Mouse (Mus musculus): ENCODE measurements at regions not wholly inside any gene's neighbourhood (a gene's known extent, or its start where the extent isn't known, plus 50 kb on each side); places are given as distances from the start of the nearest gene placed in this dataset.

DNA sequence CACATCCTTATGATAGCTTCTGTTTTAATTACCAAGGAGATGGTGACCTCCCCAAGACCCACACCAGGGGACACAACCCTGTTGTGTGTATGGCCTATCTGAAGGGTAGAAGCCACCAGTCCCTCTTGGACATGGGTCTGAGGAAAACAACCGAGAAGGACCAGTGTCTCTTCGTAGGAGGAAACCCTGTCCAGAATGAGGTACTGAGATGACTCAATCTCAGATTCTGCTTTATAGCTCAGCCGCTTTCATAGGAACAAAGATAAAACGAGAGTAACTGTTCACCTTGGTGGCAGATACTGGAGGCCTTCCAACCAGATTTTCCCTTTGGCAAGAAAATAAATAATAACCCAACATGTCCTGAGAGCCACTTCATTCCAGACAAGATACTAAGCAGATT is 100.7 kb downstream of the Lmo4 start:
- no peak overlapping the region for H3K4me2 ChIP-seq
- no peaks in the 10 kb centered on the region for H3K9me3 ChIP-seq (replicated peaks)
- WGBS (ENCODE audit: insufficient replicate concordance): 69% methylated on average over 4 of the region's 4 CpGs
- no peaks in the 10 kb centered on the region for H3K27me3 ChIP-seq (replicated peaks)
- H3K36me3 ChIP-seq: no peaks in the 10 kb centered on the region
- ATAC-seq: no peak
- H3K4me1 ChIP-seq: no peaks in the 10 kb centered on the region
- H3K4me3 ChIP-seq: no peak overlapping the region
- no peak overlapping the region for H3K9ac ChIP-seq
- no peak overlapping the region for H3K27ac ChIP-seq

GRCm38 (mm10) chr3:144099444-144099843 is 105.6 kb downstream of the Lmo4 start:
- no peak overlapping the region for H3K27ac ChIP-seq
- ATAC-seq: no peak

GRCm38 (mm10) chr3:144098762-144099161 is 106.3 kb downstream of the Lmo4 start:
- 53% methylated on average over 8 of the region's 8 CpGs for WGBS (ENCODE audit: insufficient replicate concordance)

More at GRCm38 (mm10) chr3:144099444-144099843, 105.6 kb downstream of the Lmo4 start:
- Histone ChIP-seq H3K4me2 (no peak overlapping the region), H3K4me1 (no peaks in the 10 kb centered on the region), H3K9ac (no peak overlapping the region), H3K9me3 (replicated peaks) (no peaks in the 10 kb centered on the region), H3K27me3 (replicated peaks) (no peaks in the 10 kb centered on the region), H3K4me3 (no peak overlapping the region), H3K36me3 (no peaks in the 10 kb centered on the region)
- 57% methylated on average over 2 of the region's 2 CpGs for WGBS (ENCODE audit: insufficient replicate concordance)

GRCm38 (mm10) chr3:144091231-144091630 is 113.8 kb downstream of the Lmo4 start:
- H3K4me3 ChIP-seq: no peak overlapping the region
- H3K36me3 ChIP-seq: no peaks in the 10 kb centered on the region
- no peaks in the 10 kb centered on the region for H3K27me3 ChIP-seq (replicated peaks)
- no peaks in the 10 kb centered on the region for H3K9me3 ChIP-seq (replicated peaks)
- H3K4me2 ChIP-seq: no peak overlapping the region
- H3K4me1 ChIP-seq: no peaks in the 10 kb centered on the region
- H3K27ac ChIP-seq: no peak overlapping the region
- H3K9ac ChIP-seq: no peak overlapping the region
- 72% methylated on average over 1 of the region's 1 CpGs for WGBS (ENCODE audit: insufficient replicate concordance)
- no peak for ATAC-seq

More at GRCm38 (mm10) chr3:144098762-144099161, 106.3 kb downstream of the Lmo4 start:
- no peak overlapping the region for H3K27ac ChIP-seq
- H3K36me3 ChIP-seq: no peaks in the 10 kb centered on the region
- H3K4me1 ChIP-seq: no peaks in the 10 kb centered on the region
- H3K9ac ChIP-seq: no peak overlapping the region
- H3K27me3 ChIP-seq (replicated peaks): no peaks in the 10 kb centered on the region
- no peak for ATAC-seq
- no peak overlapping the region for H3K4me2 ChIP-seq
- H3K9me3 ChIP-seq (replicated peaks): no peaks in the 10 kb centered on the region
- H3K4me3 ChIP-seq: no peak overlapping the region

GRCm38 (mm10) chr3:144089790-144090256 is 115.2 kb downstream of the Lmo4 start:
- no peak overlapping the region for H3K27ac ChIP-seq

DNA sequence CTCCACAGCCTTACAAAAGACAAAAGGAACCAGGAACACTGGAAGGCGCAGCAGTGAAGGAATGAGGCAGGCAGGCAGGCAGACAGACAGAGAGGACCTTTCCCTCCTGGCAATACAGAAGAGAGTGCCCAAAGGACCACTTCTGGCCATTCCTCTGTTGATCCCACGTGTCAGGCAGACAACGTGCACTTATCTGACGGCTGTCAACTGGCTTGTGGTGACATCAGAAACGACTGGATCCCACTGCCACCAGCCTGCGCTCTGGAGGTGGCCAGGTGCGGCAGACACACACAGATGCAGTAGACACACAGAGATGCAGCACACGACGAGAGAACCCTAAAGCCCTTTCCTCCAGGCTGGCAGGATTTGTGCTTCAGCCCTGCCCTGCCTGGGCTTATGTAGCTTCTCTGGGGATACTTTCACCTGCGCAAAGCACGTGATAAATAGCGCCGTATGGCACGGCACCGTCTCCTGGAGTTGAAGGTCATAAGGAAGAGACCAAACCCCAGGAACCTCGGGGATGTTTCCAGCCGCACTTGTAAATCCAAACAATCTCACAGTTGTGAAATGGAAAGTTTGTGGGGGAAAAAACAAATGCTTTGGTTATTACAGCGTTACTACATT is 116.6 kb downstream of the Lmo4 start:
- no peaks in the 10 kb centered on the region for H3K36me3 ChIP-seq
- ATAC-seq: no peak
- no peak overlapping the region for H3K4me2 ChIP-seq
- H3K9me3 ChIP-seq (replicated peaks): no peaks in the 10 kb centered on the region
- no peak overlapping the region for H3K9ac ChIP-seq
- H3K4me3 ChIP-seq: no peak overlapping the region
- H3K27me3 ChIP-seq (replicated peaks): no peaks in the 10 kb centered on the region
- H3K4me1 ChIP-seq: no peaks in the 10 kb centered on the region
- 56% methylated on average over 18 of the region's 18 CpGs for WGBS (ENCODE audit: insufficient replicate concordance)
- H3K27ac ChIP-seq: no peak overlapping the region

More at GRCm38 (mm10) chr3:144089790-144090256, 115.2 kb downstream of the Lmo4 start:
- H3K27me3 ChIP-seq (replicated peaks): no peaks in the 10 kb centered on the region
- H3K9ac ChIP-seq: no peak overlapping the region
- ATAC-seq: no peak
- no peaks in the 10 kb centered on the region for H3K36me3 ChIP-seq
- no peaks in the 10 kb centered on the region for H3K4me1 ChIP-seq
- H3K9me3 ChIP-seq (replicated peaks): no peaks in the 10 kb centered on the region
- H3K4me3 ChIP-seq: no peak overlapping the region
- H3K4me2 ChIP-seq: no peak overlapping the region
- 48% methylated on average over 8 of the region's 8 CpGs for WGBS (ENCODE audit: insufficient replicate concordance)

GRCm38 (mm10) chr3:144087771-144088170 is 117.2 kb downstream of the Lmo4 start:
- Histone ChIP-seq H3K9me3 (replicated peaks) (no peaks in the 10 kb centered on the region), H3K27ac (no peak overlapping the region), H3K4me1 (no peaks in the 10 kb centered on the region), H3K36me3 (no peaks in the 10 kb centered on the region), H3K4me3 (no peak overlapping the region), H3K27me3 (replicated peaks) (no peaks in the 10 kb centered on the region), H3K9ac (no peak overlapping the region), H3K4me2 (no peak overlapping the region)
- 56% methylated on average over 7 of the region's 7 CpGs for WGBS (ENCODE audit: insufficient replicate concordance)
- no peak for ATAC-seq

GRCm38 (mm10) chr3:144086176-144086575 is 118.8 kb downstream of the Lmo4 start:
- no peaks in the 10 kb centered on the region for H3K9me3 ChIP-seq (replicated peaks)
- H3K27ac ChIP-seq: no peak overlapping the region
- no peaks in the 10 kb centered on the region for H3K4me1 ChIP-seq
- WGBS (ENCODE audit: insufficient replicate concordance): 75% methylated on average over 3 of the region's 3 CpGs
- no peak overlapping the region for H3K4me2 ChIP-seq
- H3K27me3 ChIP-seq (replicated peaks): no peaks in the 10 kb centered on the region
- H3K9ac ChIP-seq: no peak overlapping the region
- H3K4me3 ChIP-seq: no peak overlapping the region
- ATAC-seq: no peak
- no peaks in the 10 kb centered on the region for H3K36me3 ChIP-seq

DNA sequence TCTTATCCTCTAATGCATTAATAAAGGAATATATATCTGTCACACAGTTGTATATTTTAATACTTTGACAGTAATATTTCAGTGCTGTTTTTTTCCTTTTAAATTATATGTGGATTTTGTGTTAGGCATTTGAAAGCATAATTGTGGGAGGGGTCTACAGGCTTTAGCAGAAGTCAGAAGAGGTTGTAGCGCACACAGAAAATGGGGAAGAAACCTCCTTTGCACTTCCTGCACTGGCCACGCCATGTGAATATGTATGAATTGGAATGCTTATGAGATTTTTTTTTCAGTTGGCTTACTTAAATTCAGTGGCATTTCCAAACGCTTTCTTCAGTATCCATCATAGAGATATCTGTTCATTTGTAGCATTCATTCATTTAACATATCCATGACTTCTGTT is 125.1 kb downstream of the Lmo4 start:
- H3K4me2 ChIP-seq: no peak overlapping the region
- ATAC-seq: no peak
- no peaks in the 10 kb centered on the region for H3K27me3 ChIP-seq (replicated peaks)
- 63% methylated on average over 3 of the region's 3 CpGs for WGBS (ENCODE audit: insufficient replicate concordance)
- no peak overlapping the region for H3K4me3 ChIP-seq
- H3K4me1 ChIP-seq: no peaks in the 10 kb centered on the region
- no peaks in the 10 kb centered on the region for H3K9me3 ChIP-seq (replicated peaks)
- no peaks in the 10 kb centered on the region for H3K36me3 ChIP-seq
- H3K9ac ChIP-seq: no peak overlapping the region
- no peak overlapping the region for H3K27ac ChIP-seq

DNA sequence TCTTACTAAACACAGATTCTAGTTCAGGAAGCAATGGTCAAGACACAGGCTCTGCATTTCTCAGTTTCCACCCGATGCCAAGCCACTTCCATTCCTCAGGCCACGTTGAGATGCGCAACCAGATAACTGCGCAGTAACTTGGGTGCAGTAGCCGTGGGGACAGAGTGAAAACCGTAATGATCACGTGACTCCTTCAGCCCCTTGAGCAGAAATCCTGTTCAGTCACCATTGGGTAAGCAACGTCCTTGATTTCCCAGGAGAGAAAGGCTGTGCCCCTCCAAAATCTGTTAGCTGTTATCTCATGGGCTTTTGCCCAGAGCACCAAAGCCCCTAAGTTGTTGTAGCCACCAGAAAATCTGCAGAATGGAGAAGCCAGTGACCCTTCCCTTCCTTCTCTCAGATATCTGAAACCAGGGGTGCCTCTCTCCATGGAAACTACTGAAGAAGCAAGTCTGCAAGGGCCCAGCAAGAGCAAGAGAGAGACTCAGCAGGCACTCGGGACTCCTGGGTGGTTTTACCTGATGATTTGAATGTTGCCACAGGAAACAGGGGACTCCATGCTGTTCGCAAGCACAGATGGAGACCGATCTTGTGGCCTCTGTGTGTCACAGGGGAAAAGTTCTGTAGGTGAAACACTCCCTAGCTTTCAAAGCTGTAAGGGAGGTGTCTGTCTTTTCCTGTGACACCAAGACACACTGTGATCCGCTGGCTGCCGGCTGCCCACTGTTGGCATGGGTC is 126.7 kb downstream of the Lmo4 start:
- no peak overlapping the region for H3K4me2 ChIP-seq
- no peaks in the 10 kb centered on the region for H3K27me3 ChIP-seq (replicated peaks)
- H3K4me3 ChIP-seq: no peak overlapping the region
- H3K27ac ChIP-seq: no peak overlapping the region
- ATAC-seq: no peak
- WGBS (ENCODE audit: insufficient replicate concordance): 61% methylated on average over 13 of the region's 13 CpGs
- H3K36me3 ChIP-seq: no peaks in the 10 kb centered on the region
- no peaks in the 10 kb centered on the region for H3K9me3 ChIP-seq (replicated peaks)
- no peak overlapping the region for H3K9ac ChIP-seq
- no peaks in the 10 kb centered on the region for H3K4me1 ChIP-seq

DNA sequence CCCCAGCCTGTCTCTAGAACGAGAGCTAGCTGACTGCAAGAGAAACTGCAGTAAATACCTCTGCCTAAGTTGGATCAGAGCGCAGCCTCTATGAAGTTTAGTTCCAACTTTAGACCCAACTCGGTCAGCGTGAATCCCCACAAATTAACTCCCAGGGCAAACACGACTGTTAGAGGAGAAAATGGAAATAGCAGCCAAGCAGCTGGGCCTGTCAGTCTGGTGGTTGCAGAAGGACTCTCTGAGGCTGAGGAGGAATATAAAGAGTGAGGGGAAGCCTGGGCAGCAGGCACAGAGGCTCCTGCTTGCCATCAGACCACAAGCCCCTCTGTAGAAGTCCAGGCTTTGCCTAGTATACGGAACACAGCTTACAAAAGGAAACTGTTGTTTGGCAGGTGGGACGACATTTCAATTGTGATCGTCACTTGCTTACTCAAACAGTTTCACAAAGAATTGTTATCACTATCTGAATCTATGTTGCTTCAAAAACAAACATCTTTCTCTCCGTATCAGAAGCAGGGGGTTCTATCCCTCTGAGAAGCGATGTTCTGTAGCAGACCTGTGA is 135.0 kb downstream of the Lmo4 start:
- ATAC-seq: no peak
- WGBS (ENCODE audit: insufficient replicate concordance): 74% methylated on average over 10 of the region's 10 CpGs
- Histone ChIP-seq H3K4me1 (no peaks in the 10 kb centered on the region), H3K4me2 (no peak overlapping the region), H3K9ac (no peak overlapping the region), H3K9me3 (replicated peaks) (no peaks in the 10 kb centered on the region), H3K4me3 (no peak overlapping the region), H3K36me3 (no peaks in the 10 kb centered on the region), H3K27me3 (replicated peaks) (no peaks in the 10 kb centered on the region), H3K27ac (no peak overlapping the region)

DNA sequence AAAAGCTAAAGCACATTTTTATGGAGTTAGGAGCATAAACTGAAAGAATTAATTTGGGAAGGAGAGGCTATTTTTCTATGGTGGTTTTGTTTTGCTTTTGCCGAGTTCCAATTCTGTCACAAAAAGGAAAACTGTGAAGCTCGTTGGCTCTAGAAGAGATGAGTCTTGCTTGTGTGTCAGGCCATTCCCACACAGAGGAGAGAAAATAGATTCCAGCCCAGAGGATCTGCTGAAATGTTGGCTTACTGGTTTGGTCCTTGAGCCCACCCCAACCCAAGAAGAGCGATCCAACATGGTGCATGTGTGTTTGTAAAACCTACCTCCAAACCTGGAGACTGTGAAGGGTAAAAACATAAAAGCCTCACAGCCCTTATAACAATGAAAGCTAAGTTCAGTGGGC is 138.0 kb downstream of the Lmo4 start:
- ATAC-seq: no peak
- WGBS (ENCODE audit: insufficient replicate concordance): 80% methylated on average over 3 of the region's 3 CpGs

More for the DNA sequence above, 138.0 kb downstream of the Lmo4 start:
- Histone ChIP-seq H3K4me2 (no peak overlapping the region), H3K4me3 (no peak overlapping the region), H3K9me3 (replicated peaks) (no peaks in the 10 kb centered on the region), H3K27me3 (replicated peaks) (no peaks in the 10 kb centered on the region), H3K27ac (no peak overlapping the region), H3K36me3 (no peaks in the 10 kb centered on the region), H3K9ac (no peak overlapping the region), H3K4me1 (no peaks in the 10 kb centered on the region)
